Mouse (Mus musculus) heart, postnatal 10 days (tissue): Measurements from ENCODE around the gene Atat1. TPM values are rescaled to one million over a fixed set of nuclear protein-coding genes. Genes with fewer than 3 reads are reported as not detected.

Source experiments
- DNase-seq, 2 experiments: peaks; one replicate each; pipeline ENCODE4 v3.0.0; 2021
- intact Hi-C: fragments of 180-260 bp; cut with DNase I; formaldehyde crosslinking; loops from one replicate; pipeline ENCODE4 v1.15.1; 2025
- microRNA-seq, 2 experiments: library from miRNA; unstranded; fragments of <30 nt; microRNA quantifications; one replicate each; pipeline ENCODE4 v1.2.0; 2022
- total RNA-seq, 2 experiments: library from RNA; stranded (reverse); gene quantifications; 2 replicates each; pipeline ENCODE4 v1.2.3; 2021

Gene Atat1
- total RNA-seq, 2 experiments from 2014 or later, result 12.1 to 16.3 TPM

DNA sequence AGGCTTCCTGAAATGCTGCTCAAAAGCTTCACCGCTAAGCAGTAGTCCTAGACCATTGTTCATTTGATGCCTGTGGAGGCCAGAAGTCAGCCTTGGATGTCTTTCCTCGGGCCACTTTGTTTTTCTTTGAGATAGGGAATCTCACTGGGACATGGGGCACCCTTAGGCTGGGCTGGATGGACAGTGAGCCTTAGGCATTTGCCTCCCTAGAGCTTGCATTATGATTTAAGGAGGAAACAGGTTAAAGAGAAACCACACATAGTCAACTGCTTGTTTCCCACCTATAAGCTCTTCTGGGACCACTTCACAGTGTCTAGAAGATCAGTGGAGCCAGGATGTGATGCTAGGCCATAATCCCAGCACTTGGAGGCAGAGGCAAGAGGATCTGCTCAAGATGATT, 50.0 kb downstream of the Atat1 start:
- intact Hi-C loops, result loop anchor here (2.0 kb wide), 1 partner anchor 15 kb away; no protein-coding TSS in a partner anchor
- DNase-seq, result no peak

DNA sequence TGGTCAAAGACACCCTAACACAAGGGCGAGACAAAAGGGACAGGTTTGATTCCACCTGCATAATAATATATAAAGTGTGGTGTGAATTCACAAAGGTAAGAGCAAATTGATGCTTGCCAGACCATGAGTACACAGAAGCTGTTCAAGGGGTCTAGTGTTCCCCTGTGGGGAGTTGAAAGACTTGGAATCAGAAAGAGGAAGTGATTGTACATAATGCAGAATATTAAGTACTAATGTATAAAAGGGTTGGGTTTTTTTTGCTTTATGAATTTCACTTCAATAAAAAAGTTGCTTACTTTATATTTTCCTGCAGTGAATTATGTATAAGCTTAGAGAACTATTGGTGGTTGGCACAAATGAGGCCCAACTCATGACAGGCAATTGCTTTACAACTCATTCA, 50.5 kb downstream of the Atat1 start:
- intact Hi-C loops, result no loop called here
- no peak for DNase-seq

GRCm38 (mm10) chr17:35850974-35851373, 58.9 kb downstream of the Atat1 start:
- intact Hi-C loops, result no loop called here

DNA sequence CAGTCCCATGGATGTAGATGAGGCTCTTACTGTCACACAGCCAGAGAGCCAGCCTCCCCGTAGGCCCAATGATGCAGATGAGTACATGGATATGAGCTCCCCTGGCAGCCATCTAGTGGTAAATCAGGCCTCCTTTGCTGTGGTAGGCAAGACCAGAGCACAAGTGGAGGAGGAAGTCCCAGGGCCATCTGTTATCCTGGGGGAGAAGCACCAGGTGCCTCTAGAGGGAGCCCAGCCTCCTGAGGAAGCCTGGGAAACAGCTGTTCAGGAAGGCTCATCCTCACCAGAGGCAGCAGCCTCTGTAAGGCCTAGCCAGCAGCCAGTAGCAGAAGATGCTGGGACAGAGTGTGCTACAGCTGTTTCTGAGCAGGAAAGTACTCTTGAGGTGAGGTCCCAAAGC, 61.8 kb downstream of the Atat1 start:
- no peak for DNase-seq
- intact Hi-C loops, result no loop called here

More at GRCm38 (mm10) chr17:35850974-35851373, 58.9 kb downstream of the Atat1 start:
- DNase-seq, result no peak

Small RNAs within 50 kb of the gene (microRNA-seq; reads per million reads assigned to microRNA genes)
- 0.71 to 1.7 reads per million in 2 experiments for gene Gm28033
- 0 to 0.70 reads per million in 2 experiments for gene Mir1894

Other genes with a start within 250 kb of the Atat1 start
- gene Vars2, start 242.5 kb downstream of the Atat1 start, total RNA-seq, result 10 to 100 TPM; 25.2 to 34.0 TPM
- 10 to 100 TPM; 15.5 to 18.7 TPM for gene Gtf2h4, start 236.3 kb downstream of the Atat1 start, total RNA-seq
- 10 to 100 TPM; 56.8 to 66.6 TPM for gene Ddr1, start 205.5 kb downstream of the Atat1 start, total RNA-seq
- 10 to 100 TPM; 18.7 to 25.9 TPM for gene Ier3, start 88.4 kb downstream of the Atat1 start, total RNA-seq
- gene Flot1, start 86.8 kb downstream of the Atat1 start, total RNA-seq, result 100 to 1,000 TPM; 114 to 124 TPM
- 100 to 1,000 TPM; 358 to 363 TPM for gene Tubb5, start 71.8 kb downstream of the Atat1 start, total RNA-seq
- 10 to 100 TPM; 20.4 to 22.1 TPM for gene Mdc1, start 68.6 kb downstream of the Atat1 start, total RNA-seq
- 10 to 100 TPM; 12.6 to 13.5 TPM for gene Nrm, start 48.8 kb downstream of the Atat1 start, total RNA-seq
- 10 to 100 TPM; 27.9 to 29.6 TPM for gene Ppp1r18, start 44.5 kb downstream of the Atat1 start, total RNA-seq
- gene Dhx16, start 30.3 kb downstream of the Atat1 start, total RNA-seq, result 10 to 100 TPM; 24.7 to 29.2 TPM
- 10 to 100 TPM; 64.8 to 69.8 TPM for gene 2310061I04Rik, start 12.6 kb downstream of the Atat1 start, total RNA-seq
- 10 to 100 TPM; 52.8 to 56.2 TPM for gene Mrps18b, start 6.3 kb upstream of the Atat1 start, total RNA-seq
- 10 to 100 TPM; 43.3 to 45.1 TPM for gene Ppp1r10, start 6.4 kb upstream of the Atat1 start, total RNA-seq
- gene Abcf1, start 59.7 kb upstream of the Atat1 start, total RNA-seq, result 10 to 100 TPM; 64.0 to 67.4 TPM
- gene Gnl1, start 69.8 kb upstream of the Atat1 start, total RNA-seq, result 10 to 100 TPM; 32.8 to 33.1 TPM
- gene Prr3, start 70.2 kb upstream of the Atat1 start, total RNA-seq, result 10 to 100 TPM in 1 of 2 experiments, 1 to 10 TPM in 1; 7.9 to 11.0 TPM
- 1 to 10 TPM; 2.2 to 3.3 TPM for gene H2-T24, start 110.5 kb upstream of the Atat1 start, total RNA-seq
- 10 to 100 TPM; 16.6 TPM for gene H2-T23, start 122.8 kb upstream of the Atat1 start, total RNA-seq
- 10 to 100 TPM; 11.0 to 11.8 TPM for gene H2-T22, start 132.7 kb upstream of the Atat1 start, total RNA-seq
- under 1 TPM in 1 of 2 experiments, not detected in 1; 0.15 TPM for gene Gm6034, start 132.9 kb upstream of the Atat1 start, total RNA-seq
- gene Gm11127, start 148.3 kb upstream of the Atat1 start, total RNA-seq, result 1 to 10 TPM; 2.1 to 2.4 TPM
- under 1 TPM in 1 of 2 experiments, not detected in 1; 0.26 TPM for gene Gm19684, start 211.6 kb upstream of the Atat1 start, total RNA-seq
- gene Gm7030, start 219.3 kb upstream of the Atat1 start, total RNA-seq, result not detected